Mouse (Mus musculus) heart, adult 8-10 months (tissue): Measurements from ENCODE around the gene Eri3. TPM values are rescaled to one million over a fixed set of nuclear protein-coding genes. Genes with fewer than 3 reads are reported as not detected.

Experiments used
- DNase-seq: peaks from one replicate; pipeline ENCODE4 v3.0.0; 2022; ENCODE audit warnings: low spot score
- total RNA-seq, 4 experiments: library from RNA; stranded (reverse); gene quantifications; 2 replicates each; pipeline ENCODE4 v1.2.4; 2022

The Eri3 gene
- total RNA-seq, 4 experiments from 2014 or later = 85.6 to 111 (median 98.8) TPM

DNA sequence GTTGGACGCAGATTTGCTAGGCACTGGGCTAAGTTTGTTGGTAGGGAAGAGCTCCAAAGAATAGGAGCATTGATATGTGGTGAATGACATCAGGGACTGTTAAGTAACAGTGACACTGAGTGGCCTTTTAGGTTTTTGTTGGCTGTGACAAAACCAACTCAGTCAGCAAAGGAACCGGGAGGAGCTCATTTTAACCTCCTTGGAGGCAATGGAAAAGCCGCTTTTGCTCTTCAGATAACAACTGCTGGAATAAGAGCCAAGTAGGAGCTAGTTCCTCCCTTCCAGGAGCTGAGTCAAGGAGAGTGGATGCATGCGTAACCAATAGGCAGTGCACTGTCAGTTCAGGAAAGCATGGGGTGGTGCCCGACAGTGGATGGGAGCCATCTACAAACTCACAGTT, 20.8 kb downstream of the Eri3 start:
- DNase-seq = no peak

DNA sequence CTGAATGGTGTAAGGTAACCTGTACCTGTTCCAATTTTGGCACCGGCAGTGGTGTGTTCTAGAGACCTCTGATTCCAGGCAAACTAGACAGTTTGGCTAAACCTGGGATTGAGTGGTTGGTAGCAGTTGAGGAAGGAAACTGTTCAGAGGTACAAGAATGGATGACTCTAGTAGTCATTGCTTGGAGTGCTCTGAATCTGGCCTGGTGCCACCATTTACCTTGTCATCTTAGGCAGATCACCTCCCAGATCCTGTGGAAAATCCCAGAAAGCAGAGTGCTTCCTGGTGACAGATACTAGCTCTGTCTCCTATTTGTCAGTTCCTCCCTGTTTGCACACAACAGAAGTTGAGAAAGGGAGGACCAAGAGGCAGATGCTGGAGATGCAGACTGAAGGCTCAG, 27.4 kb downstream of the Eri3 start:
- no peak for DNase-seq

DNA sequence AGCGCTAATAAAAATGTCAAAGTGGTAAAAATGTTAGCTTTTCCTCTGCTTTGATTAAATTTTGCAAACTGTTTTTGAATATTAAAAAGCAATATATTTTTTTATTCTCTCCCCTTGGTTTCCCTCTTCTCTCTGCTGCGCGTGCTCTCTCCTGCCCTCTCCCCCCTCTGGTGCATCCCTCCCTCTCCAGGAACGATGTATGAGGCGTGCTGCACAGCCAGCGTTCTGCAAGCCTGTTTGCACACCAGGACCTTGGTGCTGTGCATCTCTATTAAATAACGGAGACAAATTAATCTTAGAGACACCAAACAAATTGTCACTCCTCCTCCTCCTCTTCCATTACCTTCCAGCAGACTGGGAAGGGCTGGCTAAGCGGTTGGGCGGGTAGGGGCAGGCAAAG, 31.5 kb downstream of the Eri3 start:
- DNase-seq = no peak

DNA sequence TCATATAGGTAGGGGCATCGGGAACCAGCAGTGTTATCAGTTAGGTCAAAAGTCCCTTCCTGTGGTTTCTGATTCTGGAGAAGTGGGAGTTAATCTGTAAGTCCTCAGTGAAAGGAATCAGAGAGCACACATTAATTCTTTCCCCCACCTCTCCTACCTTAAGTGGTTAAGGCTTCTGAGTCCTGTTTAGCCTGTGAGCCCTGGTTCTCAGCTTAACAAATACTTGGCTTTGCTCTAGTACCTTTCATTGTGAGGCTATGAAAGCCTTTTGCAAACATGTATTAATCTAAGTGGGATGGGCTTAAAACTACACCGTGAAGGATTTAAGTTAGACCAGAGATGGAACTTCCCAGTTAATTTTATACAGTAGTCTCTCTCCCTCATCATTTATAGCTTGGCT, 35.8 kb downstream of the Eri3 start:
- DNase-seq = no peak

DNA sequence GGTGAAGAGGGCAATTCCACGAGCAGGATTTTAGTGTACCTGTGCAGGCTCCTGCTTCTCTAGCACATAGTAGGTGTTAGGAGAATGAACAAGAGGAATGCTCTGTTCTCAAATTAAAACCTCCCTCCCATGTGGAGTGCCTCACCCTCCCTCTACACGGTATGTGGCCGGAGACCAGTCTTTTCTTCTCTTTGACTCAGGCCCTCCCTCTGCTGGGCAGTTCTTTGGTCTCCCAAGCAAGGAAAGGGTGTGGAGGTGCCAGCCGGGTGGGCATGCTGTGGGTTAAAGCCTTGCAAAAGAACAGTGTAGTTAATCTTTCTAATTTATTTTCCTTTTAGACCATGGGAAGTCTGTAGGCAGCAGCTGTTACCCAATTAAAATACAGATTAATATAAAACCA, 37.3 kb downstream of the Eri3 start:
- no peak for DNase-seq

DNA sequence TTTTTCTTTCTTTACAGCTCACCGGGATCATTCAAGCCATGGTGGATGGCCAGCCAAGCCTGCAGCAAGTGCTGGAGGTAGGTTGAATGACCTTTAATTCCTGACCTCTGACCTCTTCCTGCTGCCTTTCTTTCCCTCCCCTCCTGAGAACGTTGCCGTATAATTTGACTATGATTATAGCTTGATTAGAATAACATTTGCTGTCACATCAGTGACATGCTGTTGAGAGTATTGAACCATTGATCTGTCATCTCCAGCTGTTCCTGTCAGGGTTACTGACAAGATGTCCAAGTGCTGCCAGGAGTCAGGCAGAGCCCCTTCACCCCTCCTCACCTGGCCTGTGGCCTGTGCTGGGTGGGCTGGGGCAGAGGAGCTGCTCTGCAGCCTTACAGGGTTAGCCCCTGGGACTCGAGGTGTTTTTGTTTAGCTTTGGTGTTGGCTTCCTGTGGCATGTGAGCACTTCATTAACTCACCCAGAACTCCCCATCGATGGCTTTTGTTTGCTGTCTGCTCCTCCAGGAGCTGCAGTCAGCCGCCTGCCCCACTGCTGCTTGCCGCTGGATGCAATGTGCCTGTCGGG, 39.0 kb downstream of the Eri3 start:
- no peak for DNase-seq

DNA sequence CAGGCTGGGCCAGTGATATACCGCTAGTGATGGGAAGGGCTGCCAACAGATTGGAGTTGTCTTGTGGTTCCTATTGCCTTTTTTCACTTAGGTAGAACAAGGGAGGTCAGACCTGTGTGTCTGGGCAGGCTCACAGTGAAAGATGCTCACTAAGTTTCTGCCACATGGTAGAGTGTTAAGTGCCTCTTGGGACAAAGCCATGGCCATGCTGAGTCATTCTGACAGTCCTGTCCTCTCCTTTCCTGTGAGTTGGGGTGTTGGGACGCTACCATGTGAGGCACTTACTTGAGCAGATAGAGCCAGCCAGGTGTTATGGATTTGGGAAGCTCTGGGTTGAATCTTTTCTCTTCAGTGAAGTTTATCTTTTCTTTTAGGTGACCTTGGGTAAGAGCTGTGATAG, 40.6 kb downstream of the Eri3 start:
- DNase-seq = peak; percentile 53

DNA sequence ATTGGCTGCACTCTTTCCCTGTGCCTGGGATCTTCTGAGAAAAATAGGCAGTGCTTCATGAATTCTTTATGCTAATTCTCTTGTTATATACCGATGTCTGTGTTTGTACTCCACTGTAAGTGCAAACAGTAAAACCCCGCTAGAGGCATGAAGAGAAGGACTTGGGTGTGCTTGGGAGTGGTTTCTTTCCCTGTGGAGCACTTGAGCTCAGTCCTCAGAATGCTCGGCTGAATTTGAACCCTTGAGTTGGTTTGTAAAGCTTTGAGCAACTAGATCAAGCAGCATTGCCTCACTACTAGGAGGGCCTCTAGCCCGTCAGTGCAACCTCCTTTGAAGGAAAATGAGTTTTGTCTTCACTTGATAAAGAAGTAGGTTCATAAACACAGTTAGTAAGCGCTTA, 42.0 kb downstream of the Eri3 start:
- DNase-seq = no peak

DNA sequence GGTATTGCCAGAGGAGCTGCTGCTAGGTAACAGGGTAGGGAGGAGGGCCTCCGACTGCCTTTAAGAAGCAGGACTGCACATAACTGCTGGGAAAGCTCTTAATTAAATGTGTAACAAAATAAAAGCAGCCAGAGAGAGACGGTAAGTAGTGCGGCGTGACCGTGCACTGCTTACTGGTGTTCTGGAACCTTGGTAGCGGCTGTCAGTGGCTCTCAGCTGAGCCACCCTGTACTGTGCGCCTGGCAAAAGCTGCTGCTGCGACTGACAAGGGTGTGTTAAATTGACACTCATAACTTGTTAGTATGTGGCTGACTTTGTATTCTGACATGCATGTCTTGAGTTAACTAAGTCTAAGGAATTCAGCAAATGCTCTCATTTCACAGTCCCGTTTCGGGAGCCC, 45.1 kb downstream of the Eri3 start:
- DNase-seq = no peak

DNA sequence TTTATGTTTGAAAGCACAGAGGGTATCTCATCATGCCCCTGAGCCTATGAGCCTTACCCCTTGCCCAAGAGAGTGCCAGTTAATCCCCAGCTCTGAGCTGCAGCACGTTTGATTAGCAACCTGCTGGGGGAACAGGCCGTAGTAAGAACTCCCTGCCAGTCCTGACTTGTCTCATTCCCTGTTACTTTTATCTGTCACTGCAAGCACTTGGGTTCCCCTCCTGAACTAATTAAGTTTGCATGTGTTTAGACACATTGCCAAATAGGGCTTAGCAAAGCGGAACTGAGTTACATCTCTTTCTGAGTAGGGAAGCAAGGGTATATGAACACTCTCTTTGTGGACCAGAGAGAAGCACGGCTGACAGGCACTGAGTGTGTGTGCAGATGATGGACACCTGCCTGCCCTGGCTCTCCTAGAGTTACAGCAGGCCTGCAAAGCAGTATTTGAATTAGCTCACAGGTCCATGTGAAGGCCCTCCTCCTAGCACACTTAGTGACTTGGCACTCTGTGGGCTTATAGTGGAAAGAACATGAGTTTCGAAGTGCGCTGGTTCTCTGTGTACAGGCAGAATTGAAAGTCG, 49.9 kb downstream of the Eri3 start:
- DNase-seq = no peak

DNA sequence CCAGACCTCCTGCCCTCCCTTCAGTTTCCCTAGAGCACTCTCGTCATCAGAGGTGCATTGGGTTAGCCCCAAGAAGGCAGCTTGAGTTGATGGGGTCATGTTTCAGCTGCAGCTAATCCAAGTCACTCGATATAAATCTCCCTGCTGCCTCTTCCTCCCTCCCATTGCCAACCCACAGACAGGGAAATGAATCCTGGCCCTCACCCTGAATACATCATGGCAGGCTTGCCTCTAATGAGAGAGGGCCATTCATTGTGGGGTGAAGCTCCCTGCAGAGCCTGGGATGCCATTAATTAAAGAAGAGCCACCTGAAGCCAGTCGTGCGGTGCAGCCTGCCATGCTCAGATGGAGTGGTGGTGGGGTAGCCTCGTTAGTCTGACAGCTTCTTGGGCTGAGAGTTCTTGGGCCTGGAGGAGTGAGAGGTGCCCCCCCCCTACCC, 51.2 kb downstream of the Eri3 start:
- DNase-seq = no peak

DNA sequence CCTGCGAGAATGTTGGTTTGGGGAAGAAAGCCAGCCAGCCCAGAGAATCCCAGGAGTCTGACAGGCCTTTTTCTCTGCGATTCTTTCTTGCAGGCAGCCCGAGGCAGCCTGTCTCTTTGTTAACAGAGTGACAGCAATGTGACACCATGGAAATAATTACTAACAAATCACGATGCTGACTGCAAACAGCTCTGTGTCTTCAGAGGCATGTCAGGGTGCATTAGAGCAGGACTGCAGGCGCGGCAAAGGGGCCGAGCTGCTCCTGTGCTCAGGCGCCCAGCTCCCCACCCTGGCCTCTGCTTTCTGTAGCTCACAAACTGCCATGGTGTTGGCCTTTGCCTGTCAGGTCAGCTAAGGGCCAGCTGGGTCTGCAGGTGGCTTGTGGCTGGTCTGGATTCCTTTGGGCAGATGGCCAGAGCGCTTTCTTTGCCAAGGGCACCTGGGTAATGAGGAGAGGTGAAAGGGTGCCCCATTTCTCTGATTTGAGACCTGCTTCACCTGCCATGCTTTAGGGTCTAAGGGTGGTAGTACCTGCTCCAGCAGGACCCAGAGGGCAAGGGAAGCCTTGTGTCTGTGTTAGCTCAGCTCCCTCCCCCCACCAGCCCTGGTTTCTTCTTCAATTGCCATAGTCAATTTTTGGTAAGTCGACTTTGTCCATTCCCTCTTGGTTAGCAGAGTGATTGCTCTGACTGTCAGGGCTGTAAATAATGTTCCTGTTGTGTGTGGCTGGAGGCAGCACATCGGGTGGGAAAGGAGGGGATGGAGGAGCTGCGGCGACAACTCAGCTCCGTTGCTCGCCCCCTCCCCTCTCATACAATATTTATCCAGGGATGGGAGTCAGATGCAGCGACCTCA, 55.2 kb downstream of the Eri3 start:
- DNase-seq = no peak

DNA sequence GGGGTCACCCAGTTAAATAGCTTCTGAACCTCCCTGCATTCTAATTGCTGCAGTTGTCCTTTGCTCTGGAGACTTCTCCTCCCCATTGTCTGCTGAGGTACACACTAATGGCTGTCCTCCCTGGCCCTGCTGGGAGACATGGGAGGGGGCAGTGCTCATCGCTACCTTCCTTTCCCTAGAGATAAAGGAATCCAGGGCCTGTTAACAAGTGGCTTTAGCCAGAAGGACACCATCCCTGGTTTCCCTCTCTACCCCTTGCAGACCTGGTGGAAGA, 55.7 kb downstream of the Eri3 start:
- DNase-seq = no peak

DNA sequence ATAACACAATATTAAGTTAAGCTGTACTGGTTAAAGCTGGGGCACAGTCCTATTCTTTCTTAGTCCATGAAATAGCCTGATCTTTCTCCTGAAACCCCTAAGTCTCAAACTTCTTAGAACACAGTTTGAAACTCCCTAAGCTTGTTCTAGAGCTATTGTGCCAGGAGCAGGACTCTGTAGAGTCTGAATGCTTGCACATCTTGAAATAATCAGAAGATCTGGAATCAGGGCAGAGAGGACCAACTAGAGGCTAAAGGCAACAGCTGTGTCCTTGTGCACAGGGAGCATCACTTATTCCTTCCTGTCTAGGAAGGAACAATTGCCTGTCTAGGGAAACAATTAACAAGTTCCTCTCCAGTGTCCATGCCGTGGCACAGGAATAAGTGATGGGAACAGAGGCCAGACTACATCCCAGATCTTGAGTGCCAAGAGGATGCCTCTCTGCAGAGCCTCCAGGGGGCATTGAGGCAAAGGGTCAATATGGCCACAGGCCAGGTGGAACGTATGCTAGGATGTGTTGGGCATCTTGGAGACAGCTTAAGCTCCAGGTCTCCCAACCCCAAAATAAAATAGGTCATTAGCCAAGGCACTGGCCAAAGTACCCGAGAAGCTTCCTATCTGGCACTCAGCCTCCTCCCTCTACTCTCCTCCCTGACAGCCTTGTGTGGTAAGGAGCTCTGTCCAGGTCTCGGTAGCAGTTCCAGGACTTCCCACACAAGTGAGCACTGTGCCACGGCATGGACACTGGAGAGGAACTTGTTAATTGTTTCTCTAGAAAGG, 56.9 kb downstream of the Eri3 start:
- no peak for DNase-seq

DNA sequence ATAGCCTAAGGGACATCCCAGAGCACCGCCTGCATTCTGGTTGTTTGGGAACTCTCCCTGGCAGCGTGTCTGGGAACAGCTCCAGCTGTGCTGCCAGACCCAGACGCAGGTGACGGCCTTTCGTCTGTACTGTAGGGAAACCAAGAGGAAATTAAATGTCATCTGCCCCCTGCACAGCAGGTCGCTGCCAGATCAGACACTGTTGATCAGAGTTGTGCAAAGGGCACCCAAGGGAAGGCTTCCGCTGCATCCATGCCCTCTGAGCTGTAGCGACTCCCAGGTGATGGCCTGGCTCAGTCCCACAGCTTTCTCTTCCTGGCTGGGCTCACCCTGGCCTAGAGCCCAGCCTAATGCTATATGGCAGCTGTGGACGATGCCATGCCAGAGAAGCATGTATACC, 58.1 kb downstream of the Eri3 start:
- no peak for DNase-seq

DNA sequence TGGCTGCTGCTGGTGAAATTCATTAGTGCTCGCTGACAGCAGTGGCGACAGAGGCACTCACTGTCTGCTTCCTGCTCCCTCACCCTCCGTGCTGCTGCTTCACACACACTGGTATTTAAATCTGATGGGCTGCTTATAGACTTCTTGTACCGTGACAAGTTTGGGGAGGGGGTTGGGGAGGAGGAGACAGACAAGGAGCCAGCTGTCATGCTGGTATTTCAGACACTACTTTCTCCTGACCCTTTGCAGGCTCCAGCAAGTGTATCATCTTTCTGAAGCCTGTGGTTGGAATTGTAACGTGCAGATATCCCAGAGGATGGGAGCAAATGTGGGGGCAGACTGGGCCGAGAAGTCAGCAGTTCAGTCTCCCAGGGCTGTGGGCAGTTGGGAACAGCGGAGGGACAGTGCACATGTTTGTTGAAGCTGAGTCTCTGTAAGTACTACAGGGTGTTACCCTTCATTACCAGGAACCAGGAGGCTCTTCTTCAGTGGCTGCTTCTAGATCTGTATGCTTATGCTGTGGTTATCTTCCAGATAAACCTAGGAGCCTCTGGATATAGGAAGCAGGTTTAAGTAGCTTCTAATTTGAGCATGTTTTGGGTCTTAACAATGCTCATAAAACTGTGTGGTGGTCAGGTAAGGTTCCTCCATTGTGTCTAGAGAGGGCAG, 59.3 kb downstream of the Eri3 start:
- DNase-seq = no peak

DNA sequence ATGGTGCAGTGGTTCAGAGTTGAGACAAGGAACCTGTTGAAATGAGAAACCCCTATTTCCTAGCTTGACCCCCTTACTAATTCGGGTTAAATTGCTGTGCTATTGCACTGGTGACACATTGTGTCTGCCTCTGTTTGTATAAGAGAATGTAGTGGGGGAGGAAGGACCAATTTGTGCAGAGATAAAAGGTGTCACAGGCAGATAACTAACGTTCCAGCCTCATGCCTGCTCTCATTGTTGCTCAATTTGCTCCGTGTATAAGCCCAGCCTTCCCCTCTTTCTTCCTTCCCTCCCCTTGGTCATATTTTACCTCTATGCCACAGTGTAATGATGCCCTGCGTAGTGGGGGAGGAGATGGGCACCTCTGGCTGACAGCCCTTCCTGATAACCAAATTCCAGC, 61.2 kb downstream of the Eri3 start:
- DNase-seq = no peak

DNA sequence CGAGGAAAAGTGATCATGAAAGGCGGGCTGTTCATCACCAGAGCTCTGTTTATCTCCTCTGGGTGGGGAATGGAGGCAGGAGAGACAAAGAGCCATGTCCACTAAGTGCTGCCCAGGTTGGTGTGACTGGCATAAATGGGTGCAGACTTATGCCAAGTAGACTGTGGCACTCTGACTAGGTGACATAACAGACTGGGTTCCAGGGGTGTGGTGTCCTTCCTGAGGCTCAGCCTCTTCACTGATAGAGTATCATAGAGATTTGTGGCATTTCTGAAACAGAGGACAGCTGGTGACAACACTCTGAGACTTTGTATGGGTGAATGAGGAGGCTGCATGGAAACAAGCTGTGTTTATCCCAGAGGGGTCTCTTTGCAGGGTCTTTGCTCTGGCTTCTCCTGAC, 61.6 kb downstream of the Eri3 start:
- DNase-seq = no peak

DNA sequence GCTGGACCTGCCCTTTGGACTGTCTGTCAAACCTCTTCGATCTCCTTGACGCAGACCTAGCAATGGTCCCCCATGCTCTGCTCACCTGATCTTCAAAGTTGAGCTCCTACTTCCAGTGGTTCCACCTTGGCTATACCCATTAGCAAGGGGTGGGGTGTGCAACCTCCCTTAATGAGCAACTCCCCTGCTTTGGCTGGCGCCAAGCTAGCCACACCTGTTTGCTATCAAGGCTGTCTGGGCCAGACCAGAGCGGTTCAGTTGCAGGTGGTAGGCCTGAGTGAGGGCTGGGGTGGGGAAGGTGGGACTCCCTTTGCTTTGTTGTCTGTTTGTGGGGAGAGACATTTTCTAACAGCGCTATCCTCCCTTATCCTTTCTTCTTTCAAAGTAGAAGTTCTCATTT, 62.5 kb downstream of the Eri3 start:
- no peak for DNase-seq

DNA sequence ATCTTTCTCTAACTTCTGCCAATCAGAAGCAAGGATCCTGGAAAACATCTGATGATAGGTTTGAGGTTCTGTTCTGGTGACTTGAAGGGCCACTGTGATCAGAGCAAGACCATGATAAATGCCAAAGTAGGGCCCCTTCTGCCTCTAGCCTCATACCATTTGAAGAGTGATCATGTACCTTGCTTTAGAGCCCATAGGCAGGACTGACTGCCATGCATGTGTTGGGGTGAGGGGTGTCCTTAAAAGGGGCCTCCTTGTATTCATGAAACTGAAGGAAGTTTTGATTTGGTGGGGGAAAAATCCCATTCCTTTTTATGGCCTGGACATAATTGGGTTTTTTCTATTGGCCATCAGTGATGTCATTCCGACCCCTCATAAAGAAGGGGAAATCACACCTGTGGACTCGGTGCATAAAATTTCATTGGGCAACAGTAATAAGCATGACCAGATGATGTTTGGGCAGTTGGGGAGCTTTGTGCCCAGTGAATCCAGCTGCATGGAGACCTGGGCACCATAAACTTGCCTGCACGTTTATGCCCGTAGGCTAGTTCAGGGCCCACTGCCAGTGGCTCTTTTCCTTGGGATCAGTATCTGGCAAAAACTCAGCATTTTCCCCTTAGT, 63.1 kb downstream of the Eri3 start:
- no peak for DNase-seq

DNA sequence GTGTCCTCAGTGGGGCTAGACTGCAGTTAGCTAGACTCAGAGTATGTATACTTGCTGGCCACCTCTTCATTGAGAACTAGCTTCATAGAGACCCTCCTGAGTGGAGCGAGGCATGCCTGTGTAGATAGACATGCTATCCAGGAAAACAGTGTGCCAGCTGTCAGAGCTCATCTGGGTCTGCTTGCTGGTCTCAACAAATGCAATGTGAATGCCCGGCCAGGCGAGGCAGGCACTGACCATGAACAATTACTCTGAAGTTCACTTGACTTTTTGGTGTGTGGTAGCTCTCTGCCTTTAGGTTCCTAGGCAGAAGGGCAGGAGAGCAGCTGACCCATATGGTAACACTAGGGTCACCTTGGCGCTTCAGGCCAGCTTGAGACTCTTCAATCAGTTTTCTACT, 66.4 kb downstream of the Eri3 start:
- DNase-seq = no peak

DNA sequence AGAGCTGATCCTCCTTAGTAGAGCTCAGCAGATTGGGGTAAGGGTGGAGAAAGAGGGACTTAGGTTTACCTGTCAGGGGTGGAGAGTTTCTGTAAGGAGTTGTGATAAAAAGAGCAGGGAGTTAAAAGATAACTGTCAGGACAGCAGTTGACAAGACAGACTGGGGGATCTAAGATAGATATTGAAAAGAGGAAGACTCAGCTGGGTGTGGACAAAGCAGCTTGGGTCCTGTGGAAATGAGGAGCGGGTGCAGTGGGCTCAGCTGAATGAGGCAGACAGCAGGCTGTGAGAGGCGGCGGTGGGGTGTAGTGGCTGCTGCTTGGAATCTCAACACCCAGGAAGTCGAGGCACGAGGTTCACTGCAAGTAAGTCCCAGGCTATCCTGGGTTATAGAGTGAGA, 72.1 kb downstream of the Eri3 start:
- DNase-seq = no peak
